Mouse (Mus musculus) T-helper 17 cell (primary cell): ENCODE measurements at regions not wholly inside any gene's neighbourhood (a gene's known extent, or its start where the extent isn't known, plus 50 kb on each side); places are given as distances from the start of the nearest gene placed in this dataset.

Experiments used
- in situ Hi-C, 2 experiments: fragments of 300-600 bp; cut with MboI, MseI; formaldehyde crosslinking; loops; 1 replicate in 1 of 2; 2 replicates in 1 of 2; pipeline ENCODE4 v1.15.1; 2025; ENCODE audit warnings: high pct_unique_total_duplicates in 2 of 2

GRCm38 (mm10) chr8:126538136-126538535, 55.6 kb downstream of the Irf2bp2 start:
- in situ Hi-C loops: no loop called here

- in situ Hi-C loops: no loop called here
These were observed 56.7 kb downstream of the Irf2bp2 start for GRCm38 (mm10) chr8:126536928-126537618.

GRCm38 (mm10) chr8:126536132-126536927, 57.5 kb downstream of the Irf2bp2 start:
- in situ Hi-C loops: no loop called here

- in situ Hi-C loops: loop anchor here in 1 of 2 experiments (5.0 kb wide), 1 partner anchor 35 kb away; no protein-coding TSS in a partner anchor
These were observed 57.6 kb upstream of the Tarbp1 start for GRCm38 (mm10) chr8:126532284-126532974.

- in situ Hi-C loops: loop anchor here in 1 of 2 experiments (5.0 kb wide), 1 partner anchor 36 kb away; no protein-coding TSS in a partner anchor
These were observed 56.6 kb upstream of the Tarbp1 start for GRCm38 (mm10) chr8:126531459-126531858.

DNA sequence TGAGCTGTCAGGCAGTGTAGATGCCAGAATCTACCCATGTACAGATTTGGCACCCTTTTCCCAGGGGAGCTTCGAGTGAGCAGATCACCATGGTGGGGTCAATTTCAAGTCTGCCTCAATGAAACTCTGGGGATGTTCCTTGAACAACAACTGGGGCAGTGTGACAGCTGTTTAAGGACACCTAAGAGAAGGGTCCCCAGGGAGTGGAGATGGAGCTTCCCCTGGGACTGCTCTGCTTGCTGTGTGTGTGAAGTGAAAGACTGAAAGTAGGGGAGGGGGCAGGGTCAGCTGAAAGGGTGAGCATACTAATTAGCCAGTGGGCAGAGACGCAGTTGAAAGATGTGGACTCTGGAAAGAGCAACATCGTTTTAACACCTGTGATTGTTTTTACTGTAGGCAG, 54.5 kb upstream of the Tarbp1 start:
- in situ Hi-C loops: no loop called here

DNA sequence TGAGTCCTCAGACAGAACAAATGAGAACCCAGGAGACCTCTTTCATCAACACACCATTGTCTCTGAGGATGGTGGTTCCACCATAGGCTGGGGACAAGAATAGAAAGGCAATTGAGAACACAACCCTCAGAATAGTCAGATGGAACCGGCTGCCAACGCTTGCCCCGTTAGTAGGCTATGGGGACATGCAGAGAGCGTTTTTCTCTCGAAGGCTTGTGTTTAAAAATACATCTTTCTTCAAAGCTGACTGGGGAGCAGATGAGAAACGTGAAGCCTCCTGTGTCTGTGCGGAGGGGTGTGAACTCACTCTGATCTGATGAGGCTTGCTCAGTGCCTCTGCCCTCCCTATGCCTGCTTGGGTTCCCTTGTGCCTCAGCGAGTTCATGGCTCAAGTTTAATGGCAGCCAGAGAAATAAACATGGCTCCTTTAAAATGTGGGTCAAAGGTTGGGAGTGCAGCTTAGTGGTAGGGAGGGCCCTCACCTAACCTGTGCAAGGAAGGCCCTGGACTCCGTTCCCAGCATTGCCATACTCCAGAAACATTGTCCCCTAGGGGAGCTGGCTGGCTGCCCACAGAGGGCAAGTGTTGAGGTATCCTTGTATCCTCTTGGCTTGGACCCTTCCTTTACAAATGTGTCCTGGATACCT, 53.7 kb upstream of the Tarbp1 start:
- in situ Hi-C loops: no loop called here

DNA sequence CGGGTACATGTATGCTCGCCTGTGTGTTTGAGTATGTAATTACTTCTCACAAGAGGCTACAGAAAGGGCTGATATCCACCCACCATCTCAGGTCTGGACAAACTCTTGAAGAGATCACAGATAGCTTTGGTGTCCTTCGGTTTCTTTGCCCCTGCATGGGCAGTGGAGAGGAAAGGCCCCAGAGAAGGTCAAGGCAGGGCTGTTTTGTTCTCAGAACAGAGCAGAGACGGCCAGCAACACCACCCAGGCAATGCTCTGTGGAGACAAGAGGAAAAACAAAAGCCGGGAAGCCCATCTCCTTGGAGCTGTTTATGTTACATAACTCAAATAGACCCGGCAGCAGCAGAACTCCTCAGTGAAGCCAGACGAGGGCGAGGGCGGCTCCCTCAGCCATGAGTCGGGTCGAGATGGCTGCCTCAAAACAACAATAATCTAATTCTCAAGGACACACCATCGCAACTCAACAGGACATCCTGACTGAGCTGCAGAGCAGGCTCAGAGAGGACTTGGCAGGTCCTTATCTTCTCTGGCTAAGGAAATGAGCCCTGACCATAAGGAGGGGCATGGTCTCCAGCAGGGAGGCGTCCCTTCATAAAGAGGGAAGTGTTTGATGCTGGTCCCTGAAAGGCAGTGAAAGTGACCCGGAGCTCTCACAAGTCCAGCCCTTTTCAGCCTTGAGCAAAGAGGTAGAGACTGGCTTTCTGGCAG, 52.2 kb upstream of the Tarbp1 start:
- in situ Hi-C loops: no loop called here

- in situ Hi-C loops: no loop called here
These were observed 50.7 kb upstream of the Tarbp1 start for GRCm38 (mm10) chr8:126525575-126525974.
